Mouse (Mus musculus) embryonic facial prominence, embryonic 15.5 days (tissue): Measurements from ENCODE around the gene Slc25a51. TPM values are rescaled to one million over a fixed set of nuclear protein-coding genes. Genes with fewer than 3 reads are reported as not detected.
A peak's percentile ranks its signal among the peaks of the same experiment; 100 is the strongest.

Source experiments
- ATAC-seq: fragments of 200-750 bp; cut with Nextera tagmentation; 2 replicates; pipeline ENCODE4 v1.8.0; 2017; ENCODE audit warnings: low read depth, moderate TSS enrichment; ENCODE audit not compliant: insufficient number of reproducible peaks, low FRiP score, low TSS enrichment
- H3K27ac ChIP-seq: fragments of 300-500 bp; sonication (generic); replicated peaks from 2 replicates; pipeline ENCODE4 v1.5.1; 2015; ENCODE audit warnings: mild to moderate bottlenecking, inconsistent platforms
- H3K27me3 ChIP-seq: fragments of 300-500 bp; sonication (generic); 2 replicates; pipeline ENCODE4 v1.6.1; 2015; ENCODE audit warnings: inconsistent platforms
- H3K36me3 ChIP-seq: fragments of 300-500 bp; sonication (generic); 2 replicates; pipeline ENCODE4 v1.6.1; 2015; ENCODE audit warnings: mild to moderate bottlenecking, inconsistent platforms
- H3K4me1 ChIP-seq: fragments of 300-500 bp; sonication (generic); 2 replicates; pipeline ENCODE4 v1.6.1; 2015; ENCODE audit warnings: inconsistent platforms
- H3K4me2 ChIP-seq: fragments of 300-500 bp; sonication (generic); replicated peaks from 2 replicates; pipeline ENCODE4 v1.6.1; 2015; ENCODE audit warnings: mild to moderate bottlenecking, inconsistent platforms
- H3K4me3 ChIP-seq: fragments of 300-500 bp; sonication (generic); replicated peaks from 2 replicates; pipeline ENCODE4 v1.5.1; 2015; ENCODE audit warnings: mild to moderate bottlenecking, inconsistent platforms
- H3K9ac ChIP-seq: fragments of 300-500 bp; sonication (generic); 2 replicates; pipeline ENCODE4 v1.6.1; 2015; ENCODE audit warnings: inconsistent platforms
- H3K9me3 ChIP-seq: fragments of 300-500 bp; sonication (generic); replicated peaks from 2 replicates; pipeline ENCODE4 v1.6.1; 2016; ENCODE audit warnings: inconsistent platforms
- WGBS: fragments of 180-500 bp; shearing (Covaris S2); methylation state at CpG from one replicate; pipeline ENCODE4 v1.1.7; 2015; 5-methylcytosine and 5-hydroxymethylcytosine counted together
- polyA plus RNA-seq: library from polyadenylated mRNA; unstranded; fragments of >200 nt; fragmentation: Nextera tagmentation; extraction: Ambion mirVana; gene quantifications from 2 replicates; pipeline ENCODE4 v1.2.1, GENCODE M21; 2015

The Slc25a51 gene
- polyA plus RNA-seq: 58.9 and 64.8 TPM in 2 replicates

DNA sequence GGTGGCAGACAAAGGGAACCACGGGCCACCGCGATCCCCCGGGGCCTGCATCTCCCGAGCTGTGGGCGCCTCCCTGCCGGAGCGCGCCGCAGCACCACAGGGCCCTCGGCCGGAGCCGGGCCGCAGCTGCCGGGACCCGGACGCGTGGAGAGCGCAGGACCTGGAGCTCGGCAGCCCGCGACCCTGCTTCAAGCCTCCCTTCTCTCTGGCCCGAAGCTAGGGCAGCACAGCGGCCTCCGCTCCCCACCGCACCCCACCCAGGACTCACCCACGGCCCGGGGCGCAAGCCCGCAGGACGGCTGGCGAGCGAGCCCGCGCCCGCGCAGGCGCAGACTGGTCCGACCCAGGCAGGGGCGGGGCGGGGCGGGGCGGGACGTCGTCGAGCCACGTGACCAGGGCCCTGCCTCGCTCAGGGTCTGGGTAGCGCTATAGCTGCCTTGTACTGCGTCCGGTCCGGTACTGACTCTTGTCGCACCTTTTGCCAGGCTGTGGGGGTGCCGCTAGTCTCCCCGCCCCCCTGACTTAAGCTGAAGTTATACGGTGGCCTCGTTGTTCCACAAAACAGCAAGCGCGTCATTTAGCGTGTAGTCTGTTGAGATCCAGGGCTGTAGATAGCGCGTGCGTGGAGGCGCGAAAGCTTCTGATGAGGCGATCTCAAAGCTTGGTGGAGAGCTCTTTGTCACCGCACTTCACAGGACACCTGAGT lies at the start of gene Slc25a51:
Gene Slc25a51, minus strand, starts transcription at position 340 of the 706 bp plus-strand sequence.
- Histone ChIP-seq H3K36me3 (peaks cover 10% of the 10 kb centered on the region), H3K27ac (peak within 1 kb of the TSS; percentile 97), H3K9ac (peak within 1 kb of the TSS; percentile 93), H3K9me3 (no peaks in the 10 kb centered on the region), H3K4me3 (peak within 1 kb of the TSS; percentile 96), H3K27me3 (no peaks in the 10 kb centered on the region), H3K4me2 (peak within 1 kb of the TSS; percentile 84), H3K4me1 (peaks cover 33% of the 10 kb centered on the region)
- ATAC-seq: peak; percentile 97
- WGBS: under 1% methylated on average over 66 of the region's 67 CpGs

- H3K9ac ChIP-seq: no peak overlapping the region
- H3K4me1 ChIP-seq: peaks cover 43% of the 10 kb centered on the region
- H3K4me3 ChIP-seq: no peak overlapping the region
- H3K36me3 ChIP-seq: no peaks in the 10 kb centered on the region
- no peaks in the 10 kb centered on the region for H3K27me3 ChIP-seq
- 75% methylated on average over 2 of the region's 2 CpGs for WGBS
- no peaks in the 10 kb centered on the region for H3K9me3 ChIP-seq
- no peak for ATAC-seq
- no peak overlapping the region for H3K4me2 ChIP-seq
- no peak overlapping the region for H3K27ac ChIP-seq
Measured at GRCm38 (mm10) chr4:45457543-45457942, 49.0 kb upstream of the Slc25a51 start.

DNA sequence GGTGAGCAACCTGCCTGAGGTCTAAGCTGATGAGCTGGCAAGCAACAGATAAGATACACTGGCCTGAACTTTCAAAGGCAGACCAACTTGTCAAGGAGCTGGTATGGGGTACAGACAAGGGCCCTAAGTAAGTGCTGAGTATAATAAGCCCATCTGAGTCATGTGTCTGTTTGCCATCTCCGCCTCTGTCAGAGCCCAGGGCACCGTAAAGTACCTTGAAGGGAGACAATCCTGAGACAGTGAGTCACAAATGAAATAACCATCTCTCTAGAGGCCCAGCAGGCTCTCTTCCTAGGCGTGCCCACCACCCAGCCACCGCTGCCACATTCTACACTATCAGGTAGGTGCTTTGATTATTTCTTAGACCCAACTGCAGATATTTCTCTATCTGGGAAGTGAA lies 46.4 kb upstream of the Slc25a51 start:
- H3K36me3 ChIP-seq: no peaks in the 10 kb centered on the region
- no peak overlapping the region for H3K9ac ChIP-seq
- no peak overlapping the region for H3K27ac ChIP-seq
- H3K9me3 ChIP-seq: no peaks in the 10 kb centered on the region
- 83% methylated on average over 4 of the region's 4 CpGs for WGBS
- H3K4me2 ChIP-seq: no peak overlapping the region
- H3K4me3 ChIP-seq: no peak overlapping the region
- no peaks in the 10 kb centered on the region for H3K27me3 ChIP-seq
- ATAC-seq: no peak
- H3K4me1 ChIP-seq: peaks cover 44% of the 10 kb centered on the region

GRCm38 (mm10) chr4:45453271-45453851 lies 44.8 kb upstream of the Slc25a51 start:
- Histone ChIP-seq H3K36me3 (no peaks in the 10 kb centered on the region), H3K9ac (no peak overlapping the region), H3K27ac (no peak overlapping the region; the same call in 1 of the 2 replicates), H3K4me2 (no peak overlapping the region), H3K9me3 (no peaks in the 10 kb centered on the region), H3K27me3 (no peaks in the 10 kb centered on the region), H3K4me3 (no peak overlapping the region), H3K4me1 (peaks cover 31% of the 10 kb centered on the region)
- 46% methylated on average over 3 of the region's 3 CpGs for WGBS
- ATAC-seq: no peak

DNA sequence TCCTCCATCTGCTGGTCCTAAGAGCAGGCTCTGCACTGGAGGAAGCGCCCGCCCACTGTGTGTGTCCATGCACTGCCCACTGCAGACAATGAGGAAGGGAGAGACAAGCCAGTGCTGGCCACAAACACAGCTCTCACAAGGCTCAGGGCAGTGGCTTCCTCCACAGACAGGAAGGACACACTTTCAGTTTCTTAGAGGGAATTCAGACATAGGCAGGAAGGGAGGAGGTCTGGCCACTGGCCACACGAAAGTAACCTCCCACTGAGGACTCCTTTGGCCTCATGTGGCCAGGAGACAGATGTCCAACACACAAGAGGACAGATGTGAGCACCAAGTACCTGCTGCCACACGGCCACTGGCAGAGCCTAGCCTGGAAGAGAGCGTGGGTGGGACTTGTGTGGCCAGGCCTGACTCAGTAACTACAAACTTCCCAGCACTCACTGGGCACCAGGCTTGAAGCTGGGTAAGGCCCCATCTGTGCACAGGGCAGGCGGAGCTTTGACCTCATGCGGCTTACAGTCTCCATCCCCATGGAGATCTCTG lies 44.1 kb upstream of the Slc25a51 start:
- Histone ChIP-seq H3K4me1 (peaks cover 31% of the 10 kb centered on the region), H3K27ac (no peak overlapping the region), H3K9ac (no peak overlapping the region), H3K4me3 (no peak overlapping the region), H3K36me3 (no peaks in the 10 kb centered on the region), H3K4me2 (no peak overlapping the region), H3K27me3 (no peaks in the 10 kb centered on the region), H3K9me3 (no peaks in the 10 kb centered on the region)
- ATAC-seq: no peak
- 60% methylated on average over 7 of the region's 7 CpGs for WGBS

DNA sequence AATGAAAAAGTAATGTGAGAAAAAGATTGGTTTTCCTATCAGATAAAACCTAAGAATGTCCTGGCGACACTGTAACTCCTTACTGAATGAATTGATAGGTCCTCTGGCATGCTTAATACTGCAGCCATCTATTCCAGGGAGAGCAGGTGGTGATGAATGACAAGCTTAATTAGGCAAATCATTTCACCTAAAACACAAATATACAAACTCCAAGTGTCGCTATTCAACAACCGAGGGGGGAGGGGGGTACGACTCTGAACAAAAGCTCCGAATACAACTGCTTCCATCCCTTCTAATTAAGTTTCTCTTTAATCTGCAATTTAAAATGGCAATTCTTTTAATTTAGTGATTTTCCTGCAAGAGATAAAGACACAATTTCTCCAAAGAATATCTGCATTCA lies 40.4 kb upstream of the Slc25a51 start:
- Histone ChIP-seq H3K4me3 (no peak overlapping the region), H3K4me1 (peaks cover 25% of the 10 kb centered on the region), H3K9me3 (no peaks in the 10 kb centered on the region), H3K4me2 (no peak overlapping the region), H3K9ac (no peak overlapping the region), H3K36me3 (peaks cover 6% of the 10 kb centered on the region), H3K27ac (no peak overlapping the region), H3K27me3 (no peaks in the 10 kb centered on the region)
- WGBS: 70% methylated on average over 5 of the region's 5 CpGs
- ATAC-seq: no peak

- no peak overlapping the region for H3K4me2 ChIP-seq
- no peak overlapping the region for H3K27ac ChIP-seq
- H3K4me3 ChIP-seq: no peak overlapping the region
- no peaks in the 10 kb centered on the region for H3K9me3 ChIP-seq
- no peaks in the 10 kb centered on the region for H3K27me3 ChIP-seq
- peaks cover 7% of the 10 kb centered on the region for H3K36me3 ChIP-seq
- 85% methylated on average over 7 of the region's 7 CpGs for WGBS
- H3K4me1 ChIP-seq: peaks cover 20% of the 10 kb centered on the region
- no peak overlapping the region for H3K9ac ChIP-seq
- no peak for ATAC-seq
Measured at GRCm38 (mm10) chr4:45448481-45448880, 39.9 kb upstream of the Slc25a51 start.

DNA sequence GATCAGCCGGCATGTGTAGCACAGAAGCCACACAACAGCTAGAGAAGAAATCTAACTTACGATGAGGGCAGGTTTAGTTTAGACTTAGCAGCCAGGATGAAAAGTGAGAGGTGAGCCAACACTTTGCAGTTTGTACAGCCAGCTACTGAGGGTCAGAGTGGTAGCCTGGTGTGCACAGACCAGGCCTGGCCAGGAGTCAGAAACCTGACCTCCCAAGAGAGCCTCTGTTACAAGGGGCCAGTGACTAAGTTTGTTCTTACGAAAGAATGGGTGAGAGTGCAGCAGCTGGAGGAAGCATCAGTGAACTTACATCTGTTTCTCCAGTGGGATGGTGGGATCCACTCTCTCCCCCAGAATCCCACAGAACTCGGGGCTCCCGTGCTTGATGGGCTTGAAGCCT lies 38.6 kb upstream of the Slc25a51 start:
- 87% methylated on average over 5 of the region's 5 CpGs for WGBS
- 0 out of 2 replicates have a peak, but pooled peaks cover 8% of the 10 kb centered on the region for H3K4me1 ChIP-seq

DNA sequence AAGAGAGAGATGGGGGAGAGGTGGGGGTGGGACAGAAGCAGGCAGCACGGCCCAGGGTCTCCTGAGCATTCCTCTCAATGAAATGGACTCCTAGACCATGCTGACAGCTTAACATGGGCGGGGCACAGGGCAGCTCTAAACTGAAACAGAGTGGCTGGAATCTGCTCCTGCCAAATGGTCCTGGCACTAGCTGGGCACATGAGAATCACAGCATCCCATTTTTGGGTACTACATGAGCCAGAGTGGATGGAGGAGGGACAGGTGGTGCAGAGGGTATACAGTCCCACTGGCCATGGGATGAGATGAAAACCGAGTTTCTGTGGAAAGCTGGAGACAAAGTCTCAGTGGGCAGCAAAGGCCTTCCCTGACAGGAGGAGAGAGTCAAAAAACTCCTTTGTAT lies 36.7 kb upstream of the Slc25a51 start:
- ATAC-seq: no peak
- Histone ChIP-seq H3K9me3 (no peaks in the 10 kb centered on the region), H3K27me3 (no peaks in the 10 kb centered on the region), H3K9ac (no peak overlapping the region), H3K4me2 (no peak overlapping the region), H3K4me3 (no peak overlapping the region), H3K27ac (no peak overlapping the region), H3K36me3 (peaks cover 10% of the 10 kb centered on the region), H3K4me1 (0 out of 2 replicates have a peak, but pooled peaks cover 4% of the 10 kb centered on the region)
- WGBS: 63% methylated on average over 3 of the region's 3 CpGs

More for the DNA sequence above, 38.6 kb upstream of the Slc25a51 start:
- Histone ChIP-seq H3K9ac (no peak overlapping the region), H3K27ac (no peak overlapping the region), H3K36me3 (peaks cover 7% of the 10 kb centered on the region), H3K4me2 (no peak overlapping the region), H3K9me3 (no peaks in the 10 kb centered on the region), H3K27me3 (no peaks in the 10 kb centered on the region), H3K4me3 (no peak overlapping the region)
- ATAC-seq: no peak

GRCm38 (mm10) chr4:45444813-45445212 lies 36.2 kb upstream of the Slc25a51 start:
- 59% methylated on average over 4 of the region's 4 CpGs for WGBS
- Histone ChIP-seq H3K27ac (no peak overlapping the region), H3K9me3 (no peaks in the 10 kb centered on the region), H3K4me1 (0 out of 2 replicates have a peak, but pooled peaks cover 4% of the 10 kb centered on the region), H3K27me3 (no peaks in the 10 kb centered on the region), H3K36me3 (peaks cover 10% of the 10 kb centered on the region), H3K4me2 (no peak overlapping the region), H3K9ac (no peak overlapping the region), H3K4me3 (no peak overlapping the region)
- peak; percentile 50; the same call in 1 of the 2 replicates for ATAC-seq

GRCm38 (mm10) chr4:45443652-45444051 lies 35.1 kb upstream of the Slc25a51 start:
- H3K4me2 ChIP-seq: no peak overlapping the region
- no peak overlapping the region for H3K4me3 ChIP-seq
- ATAC-seq: no peak
- H3K27ac ChIP-seq: no peak overlapping the region
- H3K27me3 ChIP-seq: no peaks in the 10 kb centered on the region
- H3K9ac ChIP-seq: no peak overlapping the region
- no peaks in the 10 kb centered on the region for H3K9me3 ChIP-seq
- 0 out of 2 replicates have a peak, but pooled peaks cover 4% of the 10 kb centered on the region for H3K4me1 ChIP-seq
- peaks cover 10% of the 10 kb centered on the region for H3K36me3 ChIP-seq
- 82% methylated on average over 7 of the region's 7 CpGs for WGBS
